Mouse (Mus musculus) brain, embryonic 14.5 days (tissue): ENCODE measurements around the gene Barx1.

ENCODE experiments used
- CTCF ChIP-seq: fragments of 200-500 bp; IDR thresholded peaks from 2 replicates; pipeline ENCODE4 v1.5.1; 2012; ENCODE audit warnings: inconsistent platforms, mild to moderate bottlenecking, moderate library complexity, borderline replicate concordance; ENCODE audit not compliant: insufficient read depth, insufficient read length; ENCODE audit errors: extremely low read depth
- POLR2A ChIP-seq: fragments of 200-500 bp; IDR thresholded peaks from 2 replicates; pipeline ENCODE4 v1.6.1; 2012; ENCODE audit warnings: mild to moderate bottlenecking, inconsistent platforms, borderline replicate concordance; ENCODE audit not compliant: poor library complexity, insufficient read depth, insufficient read length, severe bottlenecking; ENCODE audit errors: extremely low read depth

DNA sequence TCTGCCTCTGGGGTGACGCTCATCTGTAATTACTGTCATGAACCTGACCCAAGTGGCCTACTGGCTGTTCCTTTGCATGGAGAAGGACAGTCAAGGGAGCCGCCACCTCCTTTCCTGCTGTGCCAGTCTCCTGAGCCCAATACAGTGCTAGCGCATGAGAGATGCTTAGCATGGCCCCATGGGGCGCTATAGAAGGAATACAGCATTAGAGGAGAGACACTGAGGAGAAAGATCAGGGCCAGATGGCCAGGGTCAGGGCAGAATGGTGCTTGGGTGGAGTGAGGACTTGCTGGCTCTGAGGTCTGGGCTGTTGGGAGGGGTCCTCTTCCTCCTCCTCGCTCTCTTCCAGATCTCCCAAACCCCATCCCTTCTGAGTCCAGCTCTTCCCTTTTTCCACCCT lies 23.9 kb downstream of the Barx1 start:
- no peak for TF ChIP-seq POLR2A
- no peak for TF ChIP-seq CTCF
